Mouse (Mus musculus): Measurements from ENCODE around the gene Sigmar1.
"Not testable (repeated sequence)": the region's sequence is repeated elsewhere in the genome, so short reads cannot be mapped to it uniquely, and the experiment has no call there.

Gene Sigmar1

GRCm38 (mm10) chr4:41710229-41710628, 45.7 kb downstream of the Sigmar1 start:
- no peak for DNase-seq (ENCODE audit: low spot score)

GRCm38 (mm10) chr4:41708192-41708745, 47.7 kb downstream of the Sigmar1 start:
- DNase-seq (ENCODE audit: low spot score) = peak; percentile 48

- DNase-seq (ENCODE audit: low spot score) = peak; percentile 40
These were observed 48.9 kb downstream of the Sigmar1 start for GRCm38 (mm10) chr4:41707011-41707535.

- DNase-seq (ENCODE audit: low spot score) = no peak
These were observed 49.8 kb downstream of the Sigmar1 start for GRCm38 (mm10) chr4:41705922-41706754.

GRCm38 (mm10) chr4:41704651-41705050, 51.3 kb downstream of the Sigmar1 start:
- no peak for DNase-seq (ENCODE audit: low spot score)

- not testable (repeated sequence) for DNase-seq (ENCODE audit: low spot score)
These were observed 53.7 kb downstream of the Sigmar1 start for GRCm38 (mm10) chr4:41702226-41702625.

GRCm38 (mm10) chr4:41700224-41700623, 55.7 kb downstream of the Sigmar1 start:
- DNase-seq (ENCODE audit: low spot score) = not testable (repeated sequence)

- DNase-seq (ENCODE audit: low spot score) = not testable (repeated sequence)
These were observed 56.2 kb downstream of the Sigmar1 start, which contains the start of gene Il11ra1 for GRCm38 (mm10) chr4:41699783-41700182. TSS of gene Il11ra1 (plus strand) at chr4:41699989.

GRCm38 (mm10) chr4:41698421-41699016, 57.4 kb downstream of the Sigmar1 start:
- not testable (repeated sequence) for DNase-seq (ENCODE audit: low spot score)

- DNase-seq (ENCODE audit: low spot score) = not testable (repeated sequence)
These were observed 58.8 kb downstream of the Sigmar1 start, which contains the start of gene Cntfr for GRCm38 (mm10) chr4:41696930-41697841. TSS of gene Cntfr (minus strand) at chr4:41697089.

- not testable (repeated sequence) for DNase-seq (ENCODE audit: low spot score)
These were observed 59.5 kb downstream of the Sigmar1 start for GRCm38 (mm10) chr4:41696452-41696851.

- DNase-seq (ENCODE audit: low spot score) = not testable (repeated sequence)
These were observed 60.2 kb downstream of the Sigmar1 start for GRCm38 (mm10) chr4:41695800-41696199.

GRCm38 (mm10) chr4:41693511-41693910, 62.4 kb downstream of the Sigmar1 start:
- not testable (repeated sequence) for DNase-seq (ENCODE audit: low spot score)

- DNase-seq (ENCODE audit: low spot score) = not testable (repeated sequence)
These were observed 65.9 kb downstream of the Sigmar1 start for GRCm38 (mm10) chr4:41690014-41690413.

- not testable (repeated sequence) for DNase-seq (ENCODE audit: low spot score)
These were observed 67.4 kb downstream of the Sigmar1 start for GRCm38 (mm10) chr4:41688562-41688961.
